Mouse (Mus musculus) G1E (cell line): ENCODE measurements around the gene Sult1e1.

Source experiments
- CTCF ChIP-seq: IDR thresholded peaks from 2 replicates; pipeline ENCODE4 v1.5.1; 2012; ENCODE audit warnings: low read depth, low read length, inconsistent platforms, mixed read lengths
- GATA1 ChIP-seq: IDR thresholded peaks from 2 replicates; pipeline ENCODE4 v1.6.1; 2012; ENCODE audit warnings: borderline replicate concordance, low read length, inconsistent platforms, mixed read lengths

GRCm38 (mm10) chr5:87591494-87591893, at the start of gene Sult1e1:
- TF ChIP-seq CTCF: no peak
- no peak for TF ChIP-seq GATA1
